Mouse (Mus musculus) embryonic facial prominence, embryonic 11.5 days (tissue): ENCODE measurements around the gene H2-Q6. TPM values are rescaled to one million over a fixed set of nuclear protein-coding genes. Genes with fewer than 3 reads are reported as not detected.
"Not testable (repeated sequence)": the region's sequence is repeated elsewhere in the genome, so short reads cannot be mapped to it uniquely, and the experiment has no call there.

Experiments used
- ATAC-seq: fragments of 200-750 bp; cut with Nextera tagmentation; replicated peaks from 2 replicates; pipeline ENCODE4 v1.8.0; 2017; ENCODE audit warnings: low read depth; ENCODE audit not compliant: insufficient number of reproducible peaks, low FRiP score, low TSS enrichment
- DNase-seq: peaks from one replicate; pipeline ENCODE4 v3.0.0-alpha.2; 2015; ENCODE audit warnings: low spot score
- H3K27ac ChIP-seq: fragments of 300-500 bp; sonication (generic); replicated peaks from 2 replicates; pipeline ENCODE4 v1.5.1; 2014; ENCODE audit warnings: mild to moderate bottlenecking, low read depth, low read length, control low read depth
- H3K27me3 ChIP-seq: fragments of 300-500 bp; sonication (generic); 2 replicates; pipeline ENCODE4 v1.6.1; 2014; ENCODE audit warnings: mild to moderate bottlenecking, low read length, moderate library complexity, mixed read lengths; ENCODE audit not compliant: control insufficient read depth, insufficient read depth
- H3K36me3 ChIP-seq: fragments of 300-500 bp; sonication (generic); replicated peaks from 2 replicates; pipeline ENCODE4 v1.6.1; 2014; ENCODE audit warnings: low read depth, mild to moderate bottlenecking, low read length, moderate library complexity, mixed read lengths; ENCODE audit not compliant: control insufficient read depth, insufficient read depth
- H3K4me1 ChIP-seq: fragments of 300-500 bp; sonication (generic); 2 replicates; pipeline ENCODE4 v1.6.1; 2014; ENCODE audit warnings: low read length, mixed read lengths; ENCODE audit not compliant: control insufficient read depth, insufficient read depth
- H3K4me2 ChIP-seq: fragments of 300-500 bp; sonication (generic); 2 replicates; pipeline ENCODE4 v1.6.1; 2014; ENCODE audit warnings: low read depth, mild to moderate bottlenecking, control low read depth, low read length, moderate library complexity
- H3K4me3 ChIP-seq: fragments of 300-500 bp; sonication (generic); 2 replicates; pipeline ENCODE4 v1.5.1; 2014; ENCODE audit warnings: low read depth, low read length, control low read depth
- H3K9ac ChIP-seq: fragments of 300-500 bp; sonication (generic); replicated peaks from 2 replicates; pipeline ENCODE4 v1.6.1; 2014; ENCODE audit warnings: mild to moderate bottlenecking, control low read depth, low read length
- H3K9me3 ChIP-seq: fragments of 300-500 bp; sonication (generic); replicated peaks from 2 replicates; pipeline ENCODE4 v1.6.1; 2016; ENCODE audit warnings: mild to moderate bottlenecking, low read length, inconsistent platforms, mixed read lengths; ENCODE audit not compliant: control insufficient read depth
- WGBS: fragments of 180-500 bp; shearing (Covaris S2); extraction: QIAGEN DNeasy Blood & Tissue Kit; methylation state at CpG from one replicate; pipeline ENCODE4 v1.1.7; 2014; 5-methylcytosine and 5-hydroxymethylcytosine counted together
- polyA plus RNA-seq: library from polyadenylated mRNA; unstranded; fragments of >200 nt; fragmentation: Nextera tagmentation; extraction: Ambion mirVana; gene quantifications from 2 replicates; pipeline ENCODE4 v1.2.1, GENCODE M21; 2014

Gene H2-Q6
- polyA plus RNA-seq, 1 experiment from 2014 or later: 0.74 TPM

GRCm38 (mm10) chr17:35413057-35413456 lies 11.6 kb upstream of the H2-Q6 start:
- H3K27me3 ChIP-seq, H3K4me2 ChIP-seq, H3K9me3 ChIP-seq, H3K27ac ChIP-seq, H3K4me1 ChIP-seq, H3K9ac ChIP-seq, DNase-seq, H3K36me3 ChIP-seq, H3K4me3 ChIP-seq, ATAC-seq: not testable (repeated sequence)
- WGBS: no CpG with 5 or more reads among the region's 1 CpGs

DNA sequence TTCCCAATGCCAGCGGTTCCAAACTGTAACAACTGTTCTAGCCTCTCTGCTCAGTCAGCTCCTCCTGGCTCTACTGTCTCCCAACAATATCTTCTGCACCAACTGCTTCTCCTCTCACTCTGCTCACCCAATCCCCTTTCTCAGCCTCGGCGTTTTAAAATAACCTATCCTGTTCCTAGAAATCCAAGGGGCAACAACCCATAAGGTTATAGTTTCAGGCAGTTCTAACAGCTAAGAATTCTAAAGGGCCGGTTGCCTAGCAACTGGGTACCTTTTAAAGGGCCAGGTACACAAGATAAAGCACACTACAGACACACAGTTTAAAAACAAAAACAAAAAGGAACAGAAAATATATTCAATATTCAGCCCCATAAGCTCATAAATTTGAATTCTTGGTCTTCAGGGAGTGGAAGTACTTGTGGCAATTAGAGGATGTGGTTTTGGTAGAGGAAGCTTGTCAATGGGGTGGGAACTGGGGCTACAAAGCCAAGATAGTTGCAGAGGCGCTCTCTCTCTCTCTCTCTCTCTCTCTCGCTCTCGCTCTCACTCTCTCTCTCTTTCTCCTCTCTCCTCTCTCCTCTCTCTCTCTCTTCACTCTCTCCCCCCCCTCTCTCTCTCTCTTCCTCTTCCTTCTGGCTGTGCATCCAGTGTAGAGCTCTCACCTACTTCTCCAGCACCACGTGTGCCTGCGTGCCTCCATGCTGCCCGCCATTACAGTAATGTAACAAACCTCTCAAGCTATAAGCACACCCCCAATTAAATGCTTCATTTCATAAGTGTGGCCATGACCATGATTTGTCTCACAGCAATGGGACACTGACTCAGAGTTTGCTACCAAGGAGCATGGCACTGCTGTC lies 9.1 kb upstream of the H2-Q6 start:
- not testable (repeated sequence) for H3K9ac ChIP-seq, H3K27ac ChIP-seq, H3K36me3 ChIP-seq, H3K27me3 ChIP-seq, H3K4me3 ChIP-seq, H3K4me1 ChIP-seq, DNase-seq, H3K4me2 ChIP-seq, H3K9me3 ChIP-seq, ATAC-seq
- 71% methylated on average over 3 of the region's 10 CpGs for WGBS

GRCm38 (mm10) chr17:35418772-35419171 lies 5.9 kb upstream of the H2-Q6 start:
- 82% methylated on average over 7 of the region's 7 CpGs for WGBS
- ATAC-seq (no peak), DNase-seq (no peak)
- no peaks in the 10 kb centered on the region for H3K4me1 ChIP-seq
- H3K27ac ChIP-seq: no peak overlapping the region
- no peaks in the 10 kb centered on the region for H3K27me3 ChIP-seq
- H3K9me3 ChIP-seq: no peaks in the 10 kb centered on the region
- no peaks in the 10 kb centered on the region for H3K36me3 ChIP-seq
- no peak overlapping the region for H3K9ac ChIP-seq
- H3K4me2 ChIP-seq: no peak overlapping the region
- no peak overlapping the region for H3K4me3 ChIP-seq

DNA sequence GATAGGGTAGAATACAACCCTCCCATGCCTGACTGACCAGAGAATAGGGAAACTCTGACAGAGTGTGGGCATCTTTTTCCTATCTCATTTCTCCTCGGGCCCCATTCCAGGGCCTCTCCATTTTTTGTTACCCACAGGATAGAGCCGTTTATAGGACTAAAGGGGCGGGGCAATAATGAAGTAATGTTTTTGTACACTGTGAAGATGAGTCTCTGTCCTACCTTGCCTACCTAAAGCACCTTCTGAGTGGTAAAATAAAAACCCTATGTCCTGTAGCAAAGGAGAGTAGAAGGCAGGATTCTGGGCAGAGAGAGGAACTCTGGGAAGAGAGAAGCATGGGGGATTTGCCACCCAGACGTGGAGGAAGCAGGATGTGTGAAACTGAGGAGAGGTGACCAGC lies 5.1 kb upstream of the H2-Q6 start:
- not testable (repeated sequence) for H3K27ac ChIP-seq, H3K4me2 ChIP-seq, ATAC-seq, DNase-seq, H3K4me3 ChIP-seq, H3K4me1 ChIP-seq, H3K36me3 ChIP-seq, H3K9me3 ChIP-seq, H3K27me3 ChIP-seq, H3K9ac ChIP-seq
- WGBS: 73% methylated on average over 4 of the region's 4 CpGs

DNA sequence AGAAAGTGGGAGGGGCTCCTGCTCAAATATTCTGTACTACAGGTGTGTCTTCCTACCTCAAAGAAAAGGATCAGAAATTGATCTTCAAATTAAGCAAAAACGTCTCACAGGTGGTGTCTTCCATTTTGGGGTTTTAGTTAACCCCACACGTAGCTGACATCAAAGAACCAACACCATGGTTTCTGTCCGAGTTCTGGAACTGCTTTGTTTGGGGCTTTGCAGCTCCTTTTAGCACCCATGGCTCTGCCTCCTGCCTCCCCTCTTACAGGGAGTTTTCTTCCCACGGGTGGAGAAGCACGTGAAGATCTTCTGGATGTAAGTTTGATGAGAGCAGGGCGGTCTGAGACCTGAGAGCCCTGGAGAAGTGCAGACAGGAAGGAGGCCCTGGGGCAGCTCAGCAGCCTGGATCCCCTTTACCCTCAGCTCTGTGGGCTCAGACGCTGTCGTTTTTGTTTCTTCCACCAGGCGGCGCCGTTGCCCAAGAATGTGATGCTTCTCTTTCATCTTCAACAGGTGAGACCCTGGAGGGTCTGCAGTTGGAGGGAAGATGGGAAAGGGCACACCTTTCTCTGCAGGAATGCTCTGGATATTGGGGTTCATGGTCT lies 4.3 kb upstream of the H2-Q6 start:
- H3K9me3 ChIP-seq, H3K4me1 ChIP-seq, H3K27me3 ChIP-seq, H3K27ac ChIP-seq, H3K9ac ChIP-seq, H3K4me2 ChIP-seq, ATAC-seq, H3K36me3 ChIP-seq, H3K4me3 ChIP-seq: not testable (repeated sequence)
- peak; percentile 69 for DNase-seq
- 14% methylated on average over 11 of the region's 11 CpGs for WGBS

DNA sequence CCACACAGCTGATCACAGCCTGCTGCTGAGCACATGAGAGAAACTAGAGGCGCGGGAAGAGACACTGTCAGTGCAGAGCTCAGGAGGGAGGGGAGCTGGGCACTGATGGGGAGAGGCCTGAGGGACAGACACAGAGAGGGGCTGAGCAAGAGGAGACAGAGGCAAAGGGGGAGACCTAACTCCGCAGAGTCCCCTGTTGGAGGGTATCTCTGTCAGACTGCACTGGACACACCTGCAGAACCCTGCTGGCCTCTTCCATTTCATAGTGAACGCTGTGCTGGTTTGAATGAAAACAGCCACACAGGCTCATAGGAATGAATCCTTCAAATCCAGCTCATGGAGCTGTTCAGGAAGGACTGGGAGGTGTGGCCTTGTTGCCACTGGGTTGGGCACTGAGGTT lies 3.3 kb upstream of the H2-Q6 start:
- H3K4me2 ChIP-seq, DNase-seq, H3K36me3 ChIP-seq, H3K27ac ChIP-seq, H3K4me3 ChIP-seq, H3K9ac ChIP-seq, H3K27me3 ChIP-seq, H3K4me1 ChIP-seq, H3K9me3 ChIP-seq, ATAC-seq: not testable (repeated sequence)
- 89% methylated on average over 4 of the region's 4 CpGs for WGBS

GRCm38 (mm10) chr17:35422360-35422759 lies 2.3 kb upstream of the H2-Q6 start:
- not testable (repeated sequence) for H3K9ac ChIP-seq, H3K27me3 ChIP-seq
- whole genome bisulfite sequencing: 89% methylated on average over 5 of the region's 5 CpGs

DNA sequence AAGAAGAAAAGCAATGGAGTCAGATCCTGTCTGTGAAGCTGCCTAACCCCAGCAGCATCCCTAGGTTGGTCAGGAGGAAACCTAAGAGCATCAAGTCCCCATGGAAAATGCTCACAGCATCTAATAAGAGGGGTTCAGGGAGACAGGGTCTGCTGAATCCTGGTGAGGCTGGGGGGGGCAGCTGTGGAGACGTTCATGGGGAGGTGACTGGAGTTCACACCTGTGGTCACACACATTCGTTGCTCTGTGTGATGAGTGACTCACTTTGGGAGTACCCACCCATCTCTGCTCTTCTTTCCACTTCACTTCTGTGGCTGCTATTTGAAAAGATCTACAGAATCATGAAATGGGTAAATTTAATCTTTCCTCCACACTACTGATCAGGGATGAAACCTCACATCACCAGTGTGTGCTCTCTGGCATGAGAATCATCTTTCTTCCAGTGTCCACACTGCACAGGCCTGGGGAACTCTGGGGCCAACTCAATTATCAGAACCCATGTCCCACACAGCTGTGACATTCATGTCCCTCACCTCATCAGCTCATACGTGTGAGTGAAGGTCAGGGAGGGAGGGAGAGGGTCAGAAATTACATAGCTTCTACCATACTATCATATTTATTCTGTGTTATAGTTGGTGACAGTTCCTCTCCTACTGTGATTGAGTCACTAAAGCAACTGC lies 1.4 kb upstream of the H2-Q6 start:
- not testable (repeated sequence) for H3K27me3 ChIP-seq, H3K27ac ChIP-seq, H3K4me3 ChIP-seq, H3K9me3 ChIP-seq, H3K4me1 ChIP-seq, H3K4me2 ChIP-seq, H3K36me3 ChIP-seq, H3K9ac ChIP-seq, ATAC-seq, DNase-seq
- WGBS: 63% methylated on average over 3 of the region's 3 CpGs

More at GRCm38 (mm10) chr17:35422360-35422759, 2.3 kb upstream of the H2-Q6 start:
- not testable (repeated sequence) for H3K27ac ChIP-seq, DNase-seq, H3K4me2 ChIP-seq, H3K9me3 ChIP-seq, H3K4me3 ChIP-seq, H3K4me1 ChIP-seq, ATAC-seq, H3K36me3 ChIP-seq
